Mouse (Mus musculus) small intestine, adult 2 months (tissue): Measurements from ENCODE around the gene Dync1li2. TPM values are rescaled to one million over a fixed set of nuclear protein-coding genes. Genes with fewer than 3 reads are reported as not detected.

Source experiments
- H3K27ac ChIP-seq: fragments of 200-500 bp; 2 replicates; pipeline ENCODE4 v1.5.1; 2012; ENCODE audit warnings: low read depth, low read length, control low read depth, inconsistent platforms; ENCODE audit not compliant: insufficient read depth
- H3K27me3 ChIP-seq: fragments of 200-500 bp; 2 replicates; pipeline ENCODE4 v1.6.1; 2012; ENCODE audit warnings: mild to moderate bottlenecking, moderate library complexity, low read length, inconsistent platforms; ENCODE audit not compliant: control insufficient read depth, insufficient read depth
- H3K36me3 ChIP-seq: fragments of 200-500 bp; 2 replicates; pipeline ENCODE4 v1.6.1; 2012; ENCODE audit warnings: mild to moderate bottlenecking, low read length, control low read depth, inconsistent platforms; ENCODE audit not compliant: control insufficient read depth, insufficient read depth
- H3K4me1 ChIP-seq: fragments of 200-500 bp; 2 replicates; pipeline ENCODE4 v1.6.1; 2012; ENCODE audit warnings: low read length, inconsistent platforms, mixed read lengths; ENCODE audit not compliant: control insufficient read depth, insufficient read depth, insufficient read length
- H3K4me3 ChIP-seq: fragments of 200-500 bp; 2 replicates; pipeline ENCODE4 v1.5.1; 2012; ENCODE audit warnings: low read depth, mild to moderate bottlenecking, control low read depth, inconsistent platforms, low read length, moderate library complexity
- CTCF ChIP-seq: fragments of 200-500 bp; IDR thresholded peaks from 2 replicates; pipeline ENCODE4 v1.5.1; 2012; ENCODE audit warnings: low read depth, mild to moderate bottlenecking, control low read depth, inconsistent platforms, low read length, moderate library complexity, mixed read lengths; ENCODE audit not compliant: insufficient replicate concordance, insufficient read length; ENCODE audit errors: extremely low read depth
- POLR2A ChIP-seq: fragments of 200-500 bp; IDR thresholded peaks from 2 replicates; pipeline ENCODE4 v1.6.1; 2012; ENCODE audit warnings: low read depth, mild to moderate bottlenecking, control low read depth, inconsistent platforms, low read length, moderate library complexity
- WGBS: fragments of 180-500 bp; shearing (Covaris S2); methylation state at CpG from one replicate; pipeline ENCODE4 v1.1.7; 2018; 5-methylcytosine and 5-hydroxymethylcytosine counted together
- polyA plus RNA-seq: library from polyadenylated mRNA; depleted of rRNA; stranded (reverse); fragments of >200 nt; gene quantifications from 2 replicates; pipeline ENCODE4 v1.2.3, GENCODE M21; 2012; rRNA removed

Gene Dync1li2
- 3.9 and 4.4 TPM in 2 replicates for polyA plus RNA-seq

DNA sequence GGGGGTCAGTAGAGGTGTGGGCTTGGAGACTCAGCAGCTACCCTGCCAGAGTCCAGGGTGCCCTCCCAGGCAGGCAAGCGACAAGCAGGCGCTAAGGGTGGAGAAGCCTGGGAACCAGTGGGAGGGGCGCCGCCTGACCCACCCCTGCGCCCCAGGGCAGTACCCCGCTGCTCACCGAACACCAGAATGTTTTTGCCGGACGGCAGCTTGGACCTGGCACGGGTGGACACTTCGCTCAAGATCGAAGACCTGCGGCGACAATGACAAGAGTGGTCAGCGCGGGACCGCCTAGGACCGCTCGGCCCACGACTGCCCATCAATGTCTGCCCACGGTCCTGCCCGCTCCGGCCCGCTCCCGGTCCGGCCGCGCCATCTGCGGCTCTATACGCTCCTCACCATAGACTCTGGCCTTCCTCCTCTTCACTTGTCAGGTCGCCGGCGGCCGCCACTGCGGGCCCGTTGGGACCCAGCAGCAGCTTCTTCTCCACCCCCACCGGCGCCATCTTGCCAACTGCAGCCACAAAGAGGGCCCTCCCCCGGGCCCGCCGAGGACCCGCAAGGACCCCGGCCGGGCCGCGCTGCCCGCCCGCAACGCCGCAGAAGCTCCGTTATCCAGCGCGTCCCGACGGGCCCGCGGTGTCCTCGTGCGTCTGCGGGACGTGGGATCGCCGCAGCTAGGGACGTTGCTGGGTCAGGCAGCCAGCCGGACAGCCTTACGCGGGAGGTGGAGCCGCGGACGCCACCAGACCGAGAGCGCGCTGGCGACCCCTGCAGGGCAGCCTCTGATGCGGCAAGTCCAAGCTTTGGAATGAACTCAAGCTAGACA, at the start of gene Dync1li2:
Gene Dync1li2 (minus strand): TSS at position 749 of the 826 bp plus-strand sequence.
- Histone ChIP-seq H3K27ac (peak within 1 kb of the TSS; percentile 77), H3K4me1 (peaks cover 12% of the 10 kb centered on the region; the same call in 1 of the 2 replicates), H3K27me3 (no peaks in the 10 kb centered on the region), H3K4me3 (peak within 1 kb of the TSS; percentile 86), H3K36me3 (peaks cover 12% of the 10 kb centered on the region)
- under 1% methylated on average over 74 of the region's 75 CpGs for WGBS
- TF ChIP-seq POLR2A, result peak; percentile 63
- TF ChIP-seq CTCF, result peak; percentile 89

DNA sequence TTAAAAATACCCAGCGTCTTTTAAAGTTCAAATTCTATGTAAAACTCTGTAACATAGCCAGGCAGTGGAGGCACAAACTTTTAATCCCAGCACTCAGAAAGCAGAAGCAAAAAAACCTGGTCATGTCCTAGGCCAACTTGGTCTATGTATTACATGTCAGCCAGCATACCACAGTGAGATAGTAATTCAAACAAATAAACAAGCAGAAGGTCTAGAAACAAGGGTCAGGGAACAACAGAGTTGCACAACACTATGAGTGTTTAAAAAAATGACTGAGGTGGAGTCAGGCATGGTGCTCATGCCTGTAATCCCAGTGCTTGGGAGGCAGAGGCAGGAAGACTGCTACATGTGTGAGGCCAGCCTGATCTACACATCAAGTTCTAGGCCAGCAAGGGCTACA, 36.2 kb upstream of the Dync1li2 start:
- TF ChIP-seq CTCF (no peak), POLR2A (no peak)
- Histone ChIP-seq H3K4me1 (no peaks in the 10 kb centered on the region), H3K27ac (no peak overlapping the region), H3K4me3 (no peak overlapping the region), H3K36me3 (no peaks in the 10 kb centered on the region), H3K27me3 (no peaks in the 10 kb centered on the region)
- WGBS, result 64% methylated on average over 1 of the region's 1 CpGs

- Histone ChIP-seq H3K27me3 (no peaks in the 10 kb centered on the region), H3K4me1 (no peaks in the 10 kb centered on the region), H3K27ac (no peak overlapping the region), H3K36me3 (no peaks in the 10 kb centered on the region), H3K4me3 (no peak overlapping the region)
- WGBS, result 25% methylated on average over 3 of the region's 3 CpGs
- TF ChIP-seq POLR2A, result no peak
- TF ChIP-seq CTCF, result no peak
Measured at GRCm38 (mm10) chr8:104472465-104472864, 29.6 kb upstream of the Dync1li2 start.

GRCm38 (mm10) chr8:104467463-104467862, 24.6 kb upstream of the Dync1li2 start:
- WGBS, result 64% methylated on average over 2 of the region's 2 CpGs
- H3K27ac ChIP-seq, result no peak overlapping the region
- TF ChIP-seq POLR2A, result no peak
- no peak for TF ChIP-seq CTCF

GRCm38 (mm10) chr8:104452177-104452576, 9.3 kb upstream of the Dync1li2 start:
- H3K4me3 ChIP-seq, result no peak overlapping the region
- H3K36me3 ChIP-seq, result no peaks in the 10 kb centered on the region
- WGBS, result 84% methylated on average over 3 of the region's 3 CpGs
- TF ChIP-seq POLR2A (no peak), CTCF (no peak)
- H3K4me1 ChIP-seq, result no peaks in the 10 kb centered on the region
- no peaks in the 10 kb centered on the region for H3K27me3 ChIP-seq
- H3K27ac ChIP-seq, result no peak overlapping the region

More at GRCm38 (mm10) chr8:104467463-104467862, 24.6 kb upstream of the Dync1li2 start:
- Histone ChIP-seq H3K4me3 (no peak overlapping the region), H3K36me3 (no peaks in the 10 kb centered on the region), H3K4me1 (no peaks in the 10 kb centered on the region), H3K27me3 (no peaks in the 10 kb centered on the region)

- Histone ChIP-seq H3K27me3 (no peaks in the 10 kb centered on the region), H3K4me3 (no peak overlapping the region), H3K4me1 (no peaks in the 10 kb centered on the region), H3K36me3 (no peaks in the 10 kb centered on the region), H3K27ac (no peak overlapping the region)
- TF ChIP-seq POLR2A (no peak), CTCF (no peak)
- WGBS, result 83% methylated on average over 3 of the region's 3 CpGs
Measured at GRCm38 (mm10) chr8:104448796-104449195, 5.9 kb upstream of the Dync1li2 start.

GRCm38 (mm10) chr8:104446016-104446415, 3.2 kb upstream of the Dync1li2 start:
- TF ChIP-seq CTCF (no peak), POLR2A (no peak)
- Histone ChIP-seq H3K27me3 (no peaks in the 10 kb centered on the region), H3K4me1 (peaks cover 8% of the 10 kb centered on the region; the same call in 1 of the 2 replicates), H3K36me3 (no peaks in the 10 kb centered on the region), H3K27ac (no peak overlapping the region), H3K4me3 (no peak overlapping the region)
- 77% methylated on average over 3 of the region's 3 CpGs for WGBS

DNA sequence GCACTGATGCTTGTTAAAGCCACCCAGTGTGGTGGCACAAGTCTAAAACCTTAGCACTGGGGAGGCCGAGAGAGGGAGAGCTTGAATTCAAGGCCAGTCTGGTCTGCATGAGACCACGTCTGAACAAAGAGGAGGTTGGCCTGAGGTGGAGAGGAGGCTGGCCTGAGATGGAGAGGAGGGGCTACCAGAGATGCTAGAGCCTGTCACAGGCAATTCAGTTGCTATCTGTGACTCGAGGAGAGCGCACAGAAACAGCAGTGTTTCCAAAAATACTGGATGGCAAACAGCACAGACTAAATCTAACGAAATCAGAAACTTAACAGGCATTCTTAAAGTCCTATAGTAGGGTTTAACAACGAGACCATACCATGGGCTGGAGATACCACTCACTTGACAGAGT, 2.4 kb upstream of the Dync1li2 start:
- H3K4me1 ChIP-seq, result peaks cover 9% of the 10 kb centered on the region; the same call in 1 of the 2 replicates
- no peak overlapping the region for H3K4me3 ChIP-seq
- no peak overlapping the region for H3K27ac ChIP-seq
- TF ChIP-seq CTCF, result no peak
- TF ChIP-seq POLR2A, result no peak
- H3K27me3 ChIP-seq, result no peaks in the 10 kb centered on the region
- WGBS, result 77% methylated on average over 6 of the region's 6 CpGs
- no peaks in the 10 kb centered on the region for H3K36me3 ChIP-seq
